Mouse (Mus musculus): ENCODE data around the gene Spata31d1d. TPM values are rescaled to one million over a fixed set of nuclear protein-coding genes. Genes with fewer than 3 reads are reported as not detected.

Gene Spata31d1d
- not detected for polyA plus RNA-seq (2017; shearing (Covaris generic))

DNA sequence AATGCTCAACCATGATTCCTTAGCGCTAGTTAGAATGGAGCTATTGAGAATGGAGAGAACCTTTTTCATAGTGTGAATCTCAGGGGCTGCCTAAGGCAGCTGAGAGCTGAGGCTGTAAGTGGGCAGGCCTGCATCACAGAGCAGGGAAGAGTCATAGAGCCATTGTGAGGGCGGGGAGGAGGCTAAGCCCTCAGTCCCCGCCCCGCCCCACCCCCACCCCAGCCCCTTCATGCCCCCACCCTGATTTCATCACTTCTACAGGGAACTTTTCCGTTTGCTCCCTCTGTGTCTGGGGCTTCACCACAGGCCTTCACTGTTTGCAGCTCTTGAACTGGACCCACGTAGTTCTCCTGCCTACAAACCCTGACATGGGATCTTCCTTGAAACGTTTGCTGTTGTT is at the start of gene Spata31d1d:
Gene Spata31d1d, minus strand, starts transcription at position 101 of the 400 bp plus-strand sequence.

DNA sequence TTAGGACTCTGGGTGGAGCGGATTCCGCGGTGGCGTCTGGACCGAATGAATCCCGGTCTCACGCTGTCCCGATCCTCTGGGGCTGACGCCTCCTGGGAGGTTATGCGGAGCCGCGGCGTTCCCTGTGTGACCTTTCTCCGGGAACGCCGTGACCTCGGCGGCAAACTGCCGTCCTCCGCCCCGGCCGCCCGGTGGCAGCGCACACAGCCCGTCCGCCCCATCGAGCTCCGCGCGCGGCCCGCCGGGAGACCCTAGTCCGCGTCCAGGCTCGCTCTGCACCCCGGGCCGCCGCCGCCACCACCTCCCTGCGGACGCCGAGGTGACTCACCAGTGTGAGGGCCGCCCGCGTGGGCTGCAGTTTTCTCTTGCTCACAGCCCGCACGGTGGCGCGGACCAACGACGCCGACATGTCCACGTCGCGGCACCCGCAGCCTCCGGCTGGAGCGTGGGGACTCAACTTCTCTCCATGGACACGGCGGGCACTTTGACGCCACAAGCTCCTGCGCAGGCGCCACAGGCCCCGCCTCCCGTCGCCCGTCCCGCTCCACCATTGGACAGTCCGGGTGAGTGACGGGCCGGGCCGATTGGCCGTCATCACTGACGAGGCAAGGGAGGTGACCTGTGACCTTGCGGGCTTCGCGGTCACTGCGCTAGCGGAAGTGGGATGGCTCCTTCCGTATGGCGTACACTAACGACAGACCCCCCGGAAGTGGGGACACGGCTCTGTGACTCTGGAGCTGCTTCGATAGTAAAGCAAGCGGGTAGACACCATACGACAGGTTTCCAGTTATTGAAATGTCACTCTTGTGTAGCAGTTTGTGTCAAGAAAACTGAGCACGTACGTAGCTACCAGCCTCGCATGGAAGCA is 38.0 kb upstream of the Spata31d1d start, which contains the start of gene Isca1:
Gene Isca1, minus strand, starts transcription at position 515 of the 868 bp plus-strand sequence.

DNA sequence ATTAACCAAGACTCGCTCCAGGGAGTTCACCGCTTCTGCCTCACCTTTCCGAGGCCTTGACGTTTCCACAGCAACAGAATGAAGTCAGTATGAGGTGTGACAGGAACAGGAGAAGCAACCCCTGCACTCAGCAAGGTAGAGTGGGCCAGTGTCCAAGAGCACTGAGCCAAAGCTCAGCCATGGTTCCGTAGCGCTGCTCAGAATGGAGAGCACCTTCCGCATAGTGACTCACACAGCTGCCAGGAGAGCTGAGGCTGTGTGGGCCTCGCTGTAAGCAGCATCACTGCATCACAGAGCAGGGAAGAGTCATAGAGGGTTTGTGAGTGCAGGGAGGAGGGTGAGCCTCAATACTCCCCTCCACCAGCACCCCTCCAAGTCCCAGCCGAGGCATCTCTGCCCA is 15.2 kb upstream of the Spata31d1d start, which contains the start of gene 1700014D04Rik:
Gene 1700014D04Rik, minus strand, starts transcription at position 42 of the 400 bp plus-strand sequence.

DNA sequence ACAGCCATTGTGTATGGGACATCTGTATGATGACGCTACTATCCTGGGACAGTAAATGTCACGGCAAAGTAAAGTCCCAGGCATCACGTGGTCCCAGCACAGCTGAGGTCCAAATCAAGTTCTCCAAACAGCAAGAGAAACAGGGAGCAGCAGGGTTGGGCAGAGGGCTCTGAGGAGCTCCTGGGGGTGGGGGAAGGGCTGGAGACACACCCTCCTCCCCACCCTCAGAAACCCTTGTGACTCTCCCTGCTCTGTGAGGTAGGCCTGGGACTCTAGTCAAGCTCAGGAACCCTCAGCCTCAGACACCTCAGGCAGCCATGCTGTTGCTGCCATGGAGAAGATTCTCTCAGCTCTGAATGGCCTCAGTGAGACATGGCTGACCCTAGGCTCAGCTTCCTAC is 19.6 kb downstream of the Spata31d1d start, which contains the start of gene Spata31d1b:
Gene Spata31d1b, plus strand, starts transcription at position 301 of the 400 bp plus-strand sequence.

DNA sequence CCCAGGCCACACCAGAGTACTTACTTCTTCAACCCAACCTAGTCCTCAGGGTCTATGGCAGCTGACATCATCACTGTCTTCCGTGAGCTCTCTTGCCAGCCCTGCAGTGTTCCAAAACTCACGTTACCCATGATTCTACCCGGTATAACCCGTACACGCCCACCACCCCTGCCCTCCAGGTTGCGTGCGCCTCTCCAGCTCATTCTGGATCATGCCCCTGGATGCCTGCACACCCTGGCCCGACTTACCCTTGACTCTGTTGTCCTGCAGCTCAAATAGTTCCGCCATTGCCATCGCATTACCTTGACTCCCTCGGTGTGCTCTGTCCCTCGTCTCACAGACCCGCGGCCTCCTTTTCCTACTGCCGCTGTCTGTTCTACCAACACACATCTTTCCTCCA is 21.3 kb downstream of the Spata31d1d start, which contains the start of gene Spata31d1a:
Gene Spata31d1a, minus strand, starts transcription at position 101 of the 400 bp plus-strand sequence.

DNA sequence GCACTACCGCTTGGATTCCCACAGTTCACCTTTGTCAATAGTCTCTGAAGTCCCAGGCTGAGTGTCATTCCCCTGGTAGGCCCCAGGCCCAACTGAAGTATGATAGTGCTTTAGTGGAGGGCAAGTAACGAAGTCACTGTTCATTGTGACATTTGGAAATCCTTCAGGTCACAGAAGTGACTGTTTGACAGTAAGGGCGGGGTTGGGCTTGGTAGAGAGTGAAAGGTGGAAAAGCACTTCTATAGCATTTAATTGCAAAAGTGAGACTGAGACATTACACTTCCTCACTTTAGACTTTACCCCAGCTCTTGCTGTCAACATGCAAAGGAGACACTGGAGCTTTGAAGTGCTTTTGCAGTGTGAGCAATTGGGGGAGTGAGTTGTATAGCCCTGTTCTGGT is 37.5 kb downstream of the Spata31d1d start, which contains the start of gene 4921517D22Rik:
Gene 4921517D22Rik, minus strand, starts transcription at position 101 of the 400 bp plus-strand sequence.

Other genes starting within 250 kb of the Spata31d1d start
- gene Agtpbp1, start 146.5 kb downstream of the Spata31d1d start, polyA plus RNA-seq (2017; shearing (Covaris generic)), result 21.1 TPM
- 76.9 TPM for gene Naa35, start 146.5 kb downstream of the Spata31d1d start, polyA plus RNA-seq (2017; shearing (Covaris generic))
- gene Golm1, start 55.9 kb downstream of the Spata31d1d start, polyA plus RNA-seq (2017; shearing (Covaris generic)), result 42.1 TPM
- gene 4921517D22Rik, start 37.6 kb downstream of the Spata31d1d start, polyA plus RNA-seq (2017; shearing (Covaris generic)), result not detected
- 0.36 TPM for gene Spata31d1a, start 21.4 kb downstream of the Spata31d1d start, polyA plus RNA-seq (2017; shearing (Covaris generic))
- not detected for gene Spata31d1b, start 19.5 kb downstream of the Spata31d1d start, polyA plus RNA-seq (2017; shearing (Covaris generic))
- gene 1700014D04Rik, start 15.0 kb upstream of the Spata31d1d start, polyA plus RNA-seq (2017; shearing (Covaris generic)), result not detected
- gene Isca1, start 38.1 kb upstream of the Spata31d1d start, polyA plus RNA-seq (2017; shearing (Covaris generic)), result 73.8 TPM
- not detected for gene Gm49354, start 50.5 kb upstream of the Spata31d1d start, polyA plus RNA-seq (2017; shearing (Covaris generic))
- 138 TPM for gene Tut7, start 91.4 kb upstream of the Spata31d1d start, polyA plus RNA-seq (2017; shearing (Covaris generic))

All from CD4-positive, CD25-positive, alpha-beta regulatory T cell, adult 9 weeks (primary cell).